Mouse (Mus musculus) spleen, adult 2 months (tissue): ENCODE measurements around the gene Ehbp1. TPM values are rescaled to one million over a fixed set of nuclear protein-coding genes. Genes with fewer than 3 reads are reported as not detected.

Source experiments
- DNase-seq, 2 experiments: peaks; one replicate each; pipeline versions ENCODE4 v3.0.0 to v3.0.0-alpha.2; 2012 to 2021; ENCODE audit warnings: low spot score in 2 of 2, low read depth in 1 of 2
- H3K27ac ChIP-seq: fragments of 200-500 bp; 2 replicates; pipeline ENCODE4 v1.5.1; 2012; ENCODE audit warnings: low read length, inconsistent platforms; ENCODE audit not compliant: insufficient read depth
- H3K27me3 ChIP-seq: fragments of 200-500 bp; 2 replicates; pipeline ENCODE4 v1.6.1; 2012; ENCODE audit warnings: mild to moderate bottlenecking, moderate library complexity, low read length, inconsistent platforms; ENCODE audit not compliant: control insufficient read depth, insufficient read depth
- H3K36me3 ChIP-seq: fragments of 200-500 bp; 2 replicates; pipeline ENCODE4 v1.6.1; 2012; ENCODE audit warnings: mild to moderate bottlenecking, low read length, inconsistent platforms; ENCODE audit not compliant: control insufficient read depth, insufficient read depth
- H3K4me1 ChIP-seq: fragments of 200-500 bp; 2 replicates; pipeline ENCODE4 v1.6.1; 2011; ENCODE audit warnings: inconsistent platforms; ENCODE audit not compliant: control insufficient read depth, insufficient read depth, insufficient read length
- H3K4me3 ChIP-seq: fragments of 200-500 bp; 2 replicates; pipeline ENCODE4 v1.5.1; 2011; ENCODE audit warnings: mild to moderate bottlenecking, inconsistent platforms; ENCODE audit not compliant: insufficient read depth, insufficient read length; ENCODE audit errors: extremely low read depth
- CTCF ChIP-seq: fragments of 200-500 bp; IDR thresholded peaks from 2 replicates; pipeline ENCODE4 v1.5.1; 2011; ENCODE audit warnings: mild to moderate bottlenecking, inconsistent platforms; ENCODE audit not compliant: insufficient read depth, insufficient read length, insufficient replicate concordance; ENCODE audit errors: extremely low read depth
- POLR2A ChIP-seq: fragments of 200-500 bp; IDR thresholded peaks from 2 replicates; pipeline ENCODE4 v1.6.1; 2011; ENCODE audit warnings: low read depth, low read length, inconsistent platforms
- WGBS: fragments of 180-500 bp; shearing (Covaris S2); methylation state at CpG from one replicate; pipeline ENCODE4 v1.1.7; 2018; 5-methylcytosine and 5-hydroxymethylcytosine counted together
- polyA plus RNA-seq: library from polyadenylated mRNA; depleted of rRNA; stranded (reverse); fragments of >200 nt; gene quantifications from 2 replicates; pipeline ENCODE4 v1.2.3, GENCODE M21; 2012; rRNA removed

The Ehbp1 gene
- polyA plus RNA-seq, result 0.31 and 0.36 TPM in 2 replicates

DNA sequence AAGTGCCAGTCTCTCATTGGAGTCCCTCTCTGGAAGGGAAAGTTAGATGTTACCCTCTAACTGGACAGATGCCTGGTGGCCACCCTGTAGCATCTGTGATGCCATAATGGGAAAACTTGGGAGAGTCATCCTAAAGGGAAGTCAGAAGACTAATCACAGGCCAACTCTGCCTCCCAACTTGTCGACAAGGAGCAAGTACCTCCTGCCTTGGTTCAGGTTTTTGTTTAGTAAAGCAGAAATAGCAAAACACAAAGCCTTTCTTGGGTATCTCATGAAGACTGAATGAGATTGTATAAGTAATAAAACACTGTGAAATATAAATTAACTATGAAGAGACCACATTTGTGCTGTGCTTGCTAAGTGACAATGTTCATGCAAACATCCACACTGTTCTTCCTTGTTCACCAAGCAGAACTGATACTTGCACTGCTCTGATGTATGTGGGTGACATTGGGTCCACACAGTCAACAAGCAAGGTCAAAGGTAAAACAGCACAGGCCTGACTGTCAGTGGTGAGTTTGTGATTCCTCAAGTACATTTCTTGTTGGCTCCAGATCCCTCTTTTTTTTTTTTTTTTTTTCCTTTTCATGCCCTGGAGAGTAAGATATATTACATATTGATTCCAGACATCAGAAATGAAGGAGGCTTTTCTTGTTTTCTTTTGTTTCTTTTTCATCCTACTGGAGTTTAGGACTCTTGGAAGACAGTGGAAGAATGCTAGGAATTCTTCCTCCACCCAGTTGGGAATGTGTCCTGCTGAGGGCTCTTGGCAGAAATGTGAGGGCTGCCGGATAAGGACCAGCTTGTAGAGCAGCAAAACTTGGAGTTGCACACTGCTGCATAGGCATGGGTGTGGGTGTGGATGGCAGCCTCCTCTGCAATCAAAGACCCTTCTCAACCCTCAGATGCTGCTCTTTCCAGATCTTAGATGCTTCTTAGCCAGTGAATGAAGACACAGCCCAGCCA is at the start of gene Ehbp1:
Ehbp1 (minus strand) TSS at position 51 of the 966 bp plus-strand sequence.
- WGBS, result 80% methylated on average over 2 of the region's 2 CpGs
- Histone ChIP-seq H3K27me3 (no peaks in the 10 kb centered on the region), H3K4me1 (no peaks in the 10 kb centered on the region), H3K27ac (no peak within 1 kb of the TSS), H3K36me3 (no peaks in the 10 kb centered on the region), H3K4me3 (no peak within 1 kb of the TSS)
- DNase-seq, result no peak
- TF ChIP-seq POLR2A, result no peak
- no peak for TF ChIP-seq CTCF

- H3K36me3 ChIP-seq, result no peaks in the 10 kb centered on the region
- 75% methylated on average over 6 of the region's 6 CpGs for WGBS
- no peaks in the 10 kb centered on the region for H3K4me1 ChIP-seq
- H3K27me3 ChIP-seq, result no peaks in the 10 kb centered on the region
- no peak for TF ChIP-seq POLR2A
- TF ChIP-seq CTCF, result no peak
- no peak overlapping the region for H3K4me3 ChIP-seq
- no peak overlapping the region for H3K27ac ChIP-seq
- DNase-seq, result no peak
Measured at GRCm38 (mm10) chr11:22387472-22388098, 45.5 kb upstream of the Ehbp1 start.

- no peaks in the 10 kb centered on the region for H3K27me3 ChIP-seq
- TF ChIP-seq POLR2A, result no peak
- TF ChIP-seq CTCF, result no peak
- no peaks in the 10 kb centered on the region for H3K36me3 ChIP-seq
- WGBS, result 94% methylated on average over 1 of the region's 1 CpGs
- no peak for DNase-seq
- H3K27ac ChIP-seq, result no peak overlapping the region
- no peak overlapping the region for H3K4me3 ChIP-seq
- no peaks in the 10 kb centered on the region for H3K4me1 ChIP-seq
Measured at GRCm38 (mm10) chr11:22383532-22383931, 41.4 kb upstream of the Ehbp1 start.

- H3K4me1 ChIP-seq, result no peaks in the 10 kb centered on the region
- no peak overlapping the region for H3K4me3 ChIP-seq
- DNase-seq, result no peak
- no peaks in the 10 kb centered on the region for H3K27me3 ChIP-seq
- TF ChIP-seq POLR2A (no peak), CTCF (no peak)
- no peak overlapping the region for H3K27ac ChIP-seq
- no peaks in the 10 kb centered on the region for H3K36me3 ChIP-seq
- WGBS, result 90% methylated on average over 2 of the region's 2 CpGs
Measured at GRCm38 (mm10) chr11:22374811-22375210, 32.7 kb upstream of the Ehbp1 start.

DNA sequence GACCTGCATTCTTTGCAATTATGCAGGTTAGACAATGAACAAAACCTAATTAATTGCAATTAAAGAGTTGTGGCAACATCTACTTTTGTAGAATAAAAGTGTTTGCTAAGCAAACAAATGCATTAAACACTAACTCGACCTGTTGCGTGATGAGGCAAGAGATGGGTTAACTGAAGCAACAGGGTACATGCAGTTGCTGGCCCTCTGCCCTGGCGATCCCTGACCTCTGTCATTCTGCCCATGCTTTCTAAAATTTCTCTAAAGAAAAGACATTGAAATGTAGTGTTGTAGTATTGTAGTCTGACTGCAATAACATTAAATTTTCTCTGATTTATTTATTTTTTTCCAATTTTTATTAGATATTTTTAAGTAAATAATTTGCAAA is 31.2 kb upstream of the Ehbp1 start:
- TF ChIP-seq POLR2A, result no peak
- H3K36me3 ChIP-seq, result no peaks in the 10 kb centered on the region
- DNase-seq, result no peak
- no peak overlapping the region for H3K4me3 ChIP-seq
- 84% methylated on average over 3 of the region's 3 CpGs for WGBS
- no peaks in the 10 kb centered on the region for H3K4me1 ChIP-seq
- no peak overlapping the region for H3K27ac ChIP-seq
- H3K27me3 ChIP-seq, result no peaks in the 10 kb centered on the region

DNA sequence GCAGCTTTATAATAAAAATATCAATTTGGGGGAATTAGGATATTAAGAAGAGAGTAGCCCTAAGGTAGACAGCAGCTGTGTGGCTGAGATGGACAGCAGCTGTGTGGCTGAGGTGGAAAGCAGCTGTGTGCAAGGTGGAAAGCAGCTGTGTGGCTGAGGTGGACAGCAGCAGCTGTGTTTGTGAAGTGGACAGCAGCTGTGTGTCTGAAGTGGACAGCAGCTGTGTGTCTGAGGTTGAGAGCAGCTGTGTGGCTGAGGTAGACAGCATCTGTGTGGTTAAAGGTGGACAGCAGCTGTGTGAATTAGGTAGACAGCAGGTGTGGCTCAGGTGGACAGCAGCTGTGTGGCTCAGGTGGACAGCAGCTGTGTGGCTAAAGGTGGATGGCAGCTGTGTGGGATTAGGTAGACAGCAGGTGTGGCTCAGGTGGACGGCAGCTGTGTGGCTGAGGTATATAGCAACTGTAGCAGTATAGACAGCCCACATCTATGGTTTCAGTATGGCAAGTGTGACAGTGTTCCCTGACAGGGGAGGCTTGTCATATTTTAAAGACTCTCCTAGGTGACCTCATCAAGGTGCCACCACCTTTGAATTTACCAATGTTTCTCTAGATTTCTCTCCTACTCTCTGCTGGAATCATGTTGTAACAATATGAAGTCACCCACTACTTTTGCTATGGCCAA is 30.7 kb upstream of the Ehbp1 start:
- Histone ChIP-seq H3K4me1 (no peaks in the 10 kb centered on the region), H3K36me3 (no peaks in the 10 kb centered on the region), H3K4me3 (no peak overlapping the region), H3K27me3 (no peaks in the 10 kb centered on the region), H3K27ac (no peak overlapping the region)
- no peak for DNase-seq
- TF ChIP-seq POLR2A (no peak), CTCF (no peak)
- 73% methylated on average over 1 of the region's 1 CpGs for WGBS
